Mouse (Mus musculus) intestine, embryonic 14.5 days (tissue): ENCODE data around the gene Ap2a1. TPM values are rescaled to one million over a fixed set of nuclear protein-coding genes. Genes with fewer than 3 reads are reported as not detected.

Experiments used
- ATAC-seq: fragments of 200-750 bp; cut with Nextera tagmentation; replicated peaks from 2 replicates; pipeline ENCODE4 v1.8.0; 2017; ENCODE audit warnings: low read depth, moderate number of reproducible peaks, moderate TSS enrichment, moderate library complexity; ENCODE audit not compliant: low FRiP score, low TSS enrichment
- DNase-seq: peaks from one replicate; pipeline ENCODE4 v3.0.0-alpha.2; 2018; ENCODE audit warnings: low spot score
- H3K27ac ChIP-seq: fragments of 300-500 bp; sonication (generic); 2 replicates; pipeline ENCODE4 v1.5.1; 2014; ENCODE audit warnings: low read depth, mild to moderate bottlenecking, control low read depth
- H3K27me3 ChIP-seq: fragments of 300-500 bp; sonication (generic); replicated peaks from 2 replicates; pipeline ENCODE4 v1.6.1; 2014; ENCODE audit warnings: low read length, control low read depth; ENCODE audit not compliant: control insufficient read depth, insufficient read depth
- H3K36me3 ChIP-seq: fragments of 300-500 bp; sonication (generic); 2 replicates; pipeline ENCODE4 v1.6.1; 2014; ENCODE audit warnings: low read length, control low read depth; ENCODE audit not compliant: control insufficient read depth, insufficient read depth
- H3K4me1 ChIP-seq: fragments of 300-500 bp; sonication (generic); replicated peaks from 2 replicates; pipeline ENCODE4 v1.6.1; 2014; ENCODE audit warnings: low read length, control low read depth, mixed read lengths; ENCODE audit not compliant: control insufficient read depth, insufficient read depth
- H3K4me2 ChIP-seq: fragments of 300-500 bp; sonication (generic); 2 replicates; pipeline ENCODE4 v1.6.1; 2014; ENCODE audit warnings: low read length
- H3K4me3 ChIP-seq: fragments of 300-500 bp; sonication (generic); 2 replicates; pipeline ENCODE4 v1.5.1; 2014; ENCODE audit warnings: low read depth, low read length, control low read depth, mixed read lengths
- H3K9ac ChIP-seq: fragments of 300-500 bp; sonication (generic); 2 replicates; pipeline ENCODE4 v1.6.1; 2014; ENCODE audit warnings: mild to moderate bottlenecking, low read length
- H3K9me3 ChIP-seq: fragments of 300-500 bp; sonication (generic); 2 replicates; pipeline ENCODE4 v1.6.1; 2016; ENCODE audit warnings: low read length, control low read depth; ENCODE audit not compliant: control insufficient read depth
- WGBS: fragments of 180-500 bp; shearing (Covaris S2); extraction: QIAGEN DNeasy Blood & Tissue Kit; methylation state at CpG from one replicate; pipeline ENCODE4 v1.1.7; 2014; 5-methylcytosine and 5-hydroxymethylcytosine counted together
- polyA plus RNA-seq: library from polyadenylated mRNA; unstranded; fragments of >200 nt; fragmentation: Nextera tagmentation; extraction: Ambion mirVana; gene quantifications from 2 replicates; pipeline ENCODE4 v1.2.1, GENCODE M21; 2014

The Ap2a1 gene
- polyA plus RNA-seq, 1 experiment from 2014 or later, result 68.3 TPM

- 60% methylated on average over 6 of the region's 6 CpGs for WGBS
- Histone ChIP-seq H3K4me3 (no peak overlapping the region), H3K27ac (no peak overlapping the region), H3K9ac (no peak overlapping the region), H3K4me1 (peaks cover 3% of the 10 kb centered on the region), H3K4me2 (no peak overlapping the region), H3K9me3 (no peaks in the 10 kb centered on the region), H3K27me3 (peaks cover 6% of the 10 kb centered on the region), H3K36me3 (peaks cover 7% of the 10 kb centered on the region; the same call in 1 of the 2 replicates)
- ATAC-seq (no peak), DNase-seq (no peak)
These were observed 27.0 kb upstream of the Ap2a1 start for GRCm38 (mm10) chr7:44956266-44956665.

DNA sequence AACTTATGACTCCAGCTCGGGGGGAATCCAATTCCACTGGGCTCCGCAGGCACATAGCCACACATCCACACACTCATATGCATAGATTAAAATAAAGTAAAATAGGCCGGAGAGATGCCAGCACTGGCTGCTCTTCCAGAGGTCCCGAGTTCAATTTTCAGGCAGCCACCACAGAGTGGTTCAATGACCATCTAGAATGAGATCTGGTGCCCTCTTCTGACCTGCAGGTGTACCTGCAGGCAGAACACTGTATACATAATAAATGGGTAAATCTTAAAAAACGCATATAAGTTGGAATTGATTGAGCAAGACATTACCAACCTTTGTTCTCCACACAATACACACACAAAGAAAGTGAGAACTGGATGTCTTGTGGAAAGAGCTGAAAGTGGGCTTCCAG lies 26.3 kb upstream of the Ap2a1 start:
- ATAC-seq, result no peak
- DNase-seq, result no peak
- peaks cover 1% of the 10 kb centered on the region; the same call in 1 of the 2 replicates for H3K36me3 ChIP-seq
- H3K4me3 ChIP-seq, result no peak overlapping the region
- peaks cover 3% of the 10 kb centered on the region for H3K4me1 ChIP-seq
- H3K9me3 ChIP-seq, result no peaks in the 10 kb centered on the region
- no peak overlapping the region for H3K4me2 ChIP-seq
- H3K27ac ChIP-seq, result no peak overlapping the region
- H3K9ac ChIP-seq, result no peak overlapping the region
- H3K27me3 ChIP-seq, result peaks cover 12% of the 10 kb centered on the region
- WGBS, result 57% methylated on average over 5 of the region's 5 CpGs

- H3K4me3 ChIP-seq, result no peak overlapping the region
- 80% methylated on average over 12 of the region's 12 CpGs for WGBS
- H3K27ac ChIP-seq, result no peak overlapping the region
- H3K27me3 ChIP-seq, result peaks cover 21% of the 10 kb centered on the region
- no peaks in the 10 kb centered on the region for H3K9me3 ChIP-seq
- DNase-seq, result no peak
- H3K4me1 ChIP-seq, result peaks cover 3% of the 10 kb centered on the region
- H3K4me2 ChIP-seq, result no peak overlapping the region
- no peak overlapping the region for H3K9ac ChIP-seq
- H3K36me3 ChIP-seq, result no peaks in the 10 kb centered on the region
- ATAC-seq, result no peak
These were observed 25.0 kb upstream of the Ap2a1 start for GRCm38 (mm10) chr7:44954091-44954885.

- ATAC-seq (no peak), DNase-seq (no peak)
- H3K27me3 ChIP-seq, result peaks cover 21% of the 10 kb centered on the region
- no peak overlapping the region for H3K4me3 ChIP-seq
- WGBS, result 59% methylated on average over 14 of the region's 14 CpGs
- no peak overlapping the region for H3K4me2 ChIP-seq
- H3K4me1 ChIP-seq, result peaks cover 3% of the 10 kb centered on the region
- no peaks in the 10 kb centered on the region for H3K36me3 ChIP-seq
- H3K9me3 ChIP-seq, result no peaks in the 10 kb centered on the region
- H3K27ac ChIP-seq, result no peak overlapping the region
- H3K9ac ChIP-seq, result no peak overlapping the region
These were observed 24.3 kb upstream of the Ap2a1 start for GRCm38 (mm10) chr7:44953561-44953960.

- Histone ChIP-seq H3K4me2 (peak overlapping the region; percentile 96), H3K36me3 (no peaks in the 10 kb centered on the region), H3K27ac (peak overlapping the region; percentile 64; the same call in 1 of the 2 replicates), H3K4me3 (peak overlapping the region; percentile 55), H3K9ac (peak overlapping the region; percentile 47), H3K4me1 (peaks cover 3% of the 10 kb centered on the region), H3K27me3 (peaks cover 21% of the 10 kb centered on the region), H3K9me3 (no peaks in the 10 kb centered on the region)
- ATAC-seq (peak; percentile 87), DNase-seq (peak; percentile 94)
- 6% methylated on average over 24 of the region's 24 CpGs for WGBS
These were observed 23.5 kb upstream of the Ap2a1 start for GRCm38 (mm10) chr7:44952611-44953306.

DNA sequence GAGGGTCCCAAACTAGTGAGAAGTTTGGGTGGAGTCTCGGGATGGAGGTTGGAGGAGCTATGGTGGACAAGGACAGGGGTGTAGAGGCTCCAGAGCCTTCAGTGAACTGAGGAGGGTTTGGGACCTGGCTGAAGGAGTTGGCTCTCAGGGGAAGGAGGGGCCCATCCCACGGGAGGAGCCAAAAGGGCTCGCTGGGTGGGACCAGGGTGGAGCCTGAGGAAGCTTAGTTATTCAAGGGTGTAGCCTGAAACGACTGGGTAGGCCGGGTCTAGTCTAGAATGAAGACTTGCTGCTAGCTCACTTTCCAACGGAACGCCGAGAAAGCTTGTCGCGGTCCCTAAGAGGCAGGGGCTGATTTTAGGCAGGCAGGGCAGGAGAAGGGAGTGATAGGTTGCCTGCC lies 22.7 kb upstream of the Ap2a1 start:
- ATAC-seq, result peak; percentile 77
- Histone ChIP-seq H3K4me1 (peaks cover 3% of the 10 kb centered on the region), H3K27me3 (peaks cover 21% of the 10 kb centered on the region), H3K4me3 (peak overlapping the region; percentile 55), H3K36me3 (no peaks in the 10 kb centered on the region), H3K4me2 (peak overlapping the region; percentile 96), H3K9ac (peak overlapping the region; percentile 47), H3K9me3 (no peaks in the 10 kb centered on the region), H3K27ac (peak overlapping the region; percentile 64; the same call in 1 of the 2 replicates)
- 1% methylated on average over 10 of the region's 10 CpGs for WGBS
- DNase-seq, result peak; percentile 76

- Histone ChIP-seq H3K9ac (no peak overlapping the region), H3K4me3 (no peak overlapping the region), H3K9me3 (no peaks in the 10 kb centered on the region), H3K27ac (no peak overlapping the region), H3K4me1 (peaks cover 3% of the 10 kb centered on the region), H3K4me2 (no peak overlapping the region), H3K36me3 (no peaks in the 10 kb centered on the region), H3K27me3 (peaks cover 21% of the 10 kb centered on the region)
- ATAC-seq (no peak), DNase-seq (no peak)
- 74% methylated on average over 6 of the region's 6 CpGs for WGBS
These were observed 20.6 kb upstream of the Ap2a1 start for GRCm38 (mm10) chr7:44949922-44950321.

GRCm38 (mm10) chr7:44942904-44943303 lies 13.6 kb upstream of the Ap2a1 start, which contains the start of gene Tsks:
Gene Tsks (plus strand): TSS chr7:44943204.
- 80% methylated on average over 7 of the region's 7 CpGs for WGBS
- no peak for DNase-seq
- H3K27ac ChIP-seq, result no peak within 1 kb of the TSS
- H3K9me3 ChIP-seq, result no peaks in the 10 kb centered on the region
- H3K4me1 ChIP-seq, result no peaks in the 10 kb centered on the region
- H3K4me3 ChIP-seq, result no peak within 1 kb of the TSS
- no peaks in the 10 kb centered on the region for H3K27me3 ChIP-seq
- H3K9ac ChIP-seq, result no peak within 1 kb of the TSS
- no peaks in the 10 kb centered on the region for H3K36me3 ChIP-seq
- ATAC-seq, result no peak
- H3K4me2 ChIP-seq, result no peak within 1 kb of the TSS
